Mouse (Mus musculus) limb, embryonic 10.5 days (tissue): ENCODE data around the gene D10Wsu102e. TPM values are rescaled to one million over a fixed set of nuclear protein-coding genes. Genes with fewer than 3 reads are reported as not detected.
A peak's percentile ranks its signal among the peaks of the same experiment; 100 is the strongest.

Source experiments
- DNase-seq: peaks from one replicate; pipeline ENCODE4 v3.0.0-alpha.2; 2017; ENCODE audit warnings: low spot score
- H3K27ac ChIP-seq: fragments of 300-500 bp; sonication (generic); 2 replicates; pipeline ENCODE4 v1.5.1; 2016; ENCODE audit warnings: mild to moderate bottlenecking
- H3K27me3 ChIP-seq: fragments of 300-500 bp; sonication (generic); 2 replicates; pipeline ENCODE4 v1.6.1; 2016; ENCODE audit warnings: low read depth, mild to moderate bottlenecking; ENCODE audit not compliant: poor library complexity, severe bottlenecking
- H3K36me3 ChIP-seq: fragments of 300-500 bp; sonication (generic); 2 replicates; pipeline ENCODE4 v1.6.1; 2016; ENCODE audit warnings: mild to moderate bottlenecking, moderate library complexity
- H3K4me1 ChIP-seq: fragments of 300-500 bp; sonication (generic); 2 replicates; pipeline ENCODE4 v1.6.1; 2016
- H3K4me3 ChIP-seq: fragments of 300-500 bp; sonication (generic); 2 replicates; pipeline ENCODE4 v1.5.1; 2016; ENCODE audit warnings: mild to moderate bottlenecking, moderate library complexity
- H3K9me3 ChIP-seq: fragments of 300-500 bp; sonication (generic); replicated peaks from 2 replicates; pipeline ENCODE4 v1.6.1; 2016; ENCODE audit warnings: mild to moderate bottlenecking
- WGBS: fragments of 180-500 bp; shearing (Covaris S2); methylation state at CpG from one replicate; pipeline ENCODE4 v1.1.7; 2016; 5-methylcytosine and 5-hydroxymethylcytosine counted together
- polyA plus RNA-seq: library from polyadenylated mRNA; unstranded; fragments of >200 nt; fragmentation: Nextera tagmentation; extraction: Ambion mirVana; gene quantifications from 2 replicates; pipeline ENCODE4 v1.2.1, GENCODE M21; 2016

Gene D10Wsu102e
- polyA plus RNA-seq: 1.2 and 1.4 TPM in 2 replicates

- DNase-seq: peak; percentile 98
- peaks cover 27% of the 10 kb centered on the region for H3K36me3 ChIP-seq
- H3K27ac ChIP-seq: peak within 1 kb of the TSS; percentile 89
- no peaks in the 10 kb centered on the region for H3K9me3 ChIP-seq
- peaks cover 10% of the 10 kb centered on the region for H3K4me1 ChIP-seq
- peak within 1 kb of the TSS; percentile 99 for H3K4me3 ChIP-seq
- no peaks in the 10 kb centered on the region for H3K27me3 ChIP-seq
- under 1% methylated on average over 30 of the region's 30 CpGs for WGBS
Observed at GRCm38 (mm10) chr10:83359956-83360355, at the start of gene D10Wsu102e. TSS of gene D10Wsu102e (plus strand) at chr10:83360221.

- no peak overlapping the region for H3K4me3 ChIP-seq
- no peak overlapping the region for H3K27ac ChIP-seq
- DNase-seq: no peak
- no peaks in the 10 kb centered on the region for H3K9me3 ChIP-seq
- H3K27me3 ChIP-seq: no peaks in the 10 kb centered on the region
- H3K36me3 ChIP-seq: no peaks in the 10 kb centered on the region
- H3K4me1 ChIP-seq: no peaks in the 10 kb centered on the region
- whole genome bisulfite sequencing: 92% methylated on average over 7 of the region's 7 CpGs
Observed at GRCm38 (mm10) chr10:83310356-83310755, 49.7 kb upstream of the D10Wsu102e start.

DNA sequence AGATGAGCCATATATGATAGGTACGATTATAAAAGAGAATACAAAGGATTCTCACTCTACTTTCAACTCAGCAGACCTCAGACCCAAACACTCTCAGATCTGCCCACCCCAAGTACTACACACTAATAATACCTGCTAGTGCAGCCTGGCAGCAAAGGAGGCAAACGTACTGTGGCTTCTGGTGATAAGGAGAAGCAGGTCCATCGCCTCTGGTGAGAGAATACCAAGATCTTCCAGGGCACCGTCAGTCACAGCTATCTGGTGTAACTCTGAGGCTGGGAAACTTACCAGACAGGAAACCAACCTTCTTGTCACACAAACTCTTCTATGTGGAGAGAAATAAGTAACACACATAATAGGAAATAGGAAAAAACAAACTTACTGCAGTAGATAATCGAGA, 47.0 kb upstream of the D10Wsu102e start:
- Histone ChIP-seq H3K36me3 (no peaks in the 10 kb centered on the region), H3K9me3 (no peaks in the 10 kb centered on the region), H3K4me3 (no peak overlapping the region), H3K27ac (no peak overlapping the region), H3K27me3 (no peaks in the 10 kb centered on the region), H3K4me1 (no peaks in the 10 kb centered on the region)
- WGBS: 89% methylated on average over 5 of the region's 5 CpGs
- DNase-seq: no peak

GRCm38 (mm10) chr10:83320396-83320795, 39.6 kb upstream of the D10Wsu102e start:
- no peaks in the 10 kb centered on the region for H3K27me3 ChIP-seq
- no peaks in the 10 kb centered on the region for H3K9me3 ChIP-seq
- WGBS: 85% methylated on average over 6 of the region's 6 CpGs
- no peaks in the 10 kb centered on the region for H3K36me3 ChIP-seq
- no peak overlapping the region for H3K27ac ChIP-seq
- DNase-seq: no peak
- no peaks in the 10 kb centered on the region for H3K4me1 ChIP-seq
- no peak overlapping the region for H3K4me3 ChIP-seq

DNA sequence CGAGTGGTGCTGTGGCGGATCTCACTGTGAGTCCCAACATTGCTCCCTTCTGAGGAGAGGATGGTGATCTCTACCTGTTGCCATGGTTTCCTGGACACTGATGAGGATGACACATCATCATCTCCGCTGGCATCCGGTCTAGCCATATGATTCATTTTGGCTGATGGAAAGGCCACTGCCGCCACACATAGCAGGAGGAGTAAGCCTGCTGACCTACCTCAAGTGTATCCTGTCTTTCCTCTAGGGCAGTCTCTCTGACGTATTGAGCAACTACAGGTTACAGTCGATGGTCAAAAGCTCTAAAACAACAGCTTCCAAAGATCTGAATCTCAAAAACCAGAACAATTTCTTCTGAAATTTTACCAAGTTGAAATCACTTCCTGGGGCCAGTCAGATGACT, 39.2 kb upstream of the D10Wsu102e start:
- Histone ChIP-seq H3K4me1 (no peaks in the 10 kb centered on the region), H3K27me3 (no peaks in the 10 kb centered on the region), H3K4me3 (no peak overlapping the region), H3K9me3 (no peaks in the 10 kb centered on the region), H3K27ac (no peak overlapping the region), H3K36me3 (no peaks in the 10 kb centered on the region)
- no peak for DNase-seq
- 94% methylated on average over 7 of the region's 7 CpGs for WGBS

- no peaks in the 10 kb centered on the region for H3K9me3 ChIP-seq
- H3K4me1 ChIP-seq: no peaks in the 10 kb centered on the region
- no peaks in the 10 kb centered on the region for H3K36me3 ChIP-seq
- WGBS: 92% methylated on average over 6 of the region's 6 CpGs
- H3K4me3 ChIP-seq: no peak overlapping the region
- H3K27ac ChIP-seq: no peak overlapping the region
- DNase-seq: no peak
- no peaks in the 10 kb centered on the region for H3K27me3 ChIP-seq
Observed at GRCm38 (mm10) chr10:83321528-83321927, 38.5 kb upstream of the D10Wsu102e start.

DNA sequence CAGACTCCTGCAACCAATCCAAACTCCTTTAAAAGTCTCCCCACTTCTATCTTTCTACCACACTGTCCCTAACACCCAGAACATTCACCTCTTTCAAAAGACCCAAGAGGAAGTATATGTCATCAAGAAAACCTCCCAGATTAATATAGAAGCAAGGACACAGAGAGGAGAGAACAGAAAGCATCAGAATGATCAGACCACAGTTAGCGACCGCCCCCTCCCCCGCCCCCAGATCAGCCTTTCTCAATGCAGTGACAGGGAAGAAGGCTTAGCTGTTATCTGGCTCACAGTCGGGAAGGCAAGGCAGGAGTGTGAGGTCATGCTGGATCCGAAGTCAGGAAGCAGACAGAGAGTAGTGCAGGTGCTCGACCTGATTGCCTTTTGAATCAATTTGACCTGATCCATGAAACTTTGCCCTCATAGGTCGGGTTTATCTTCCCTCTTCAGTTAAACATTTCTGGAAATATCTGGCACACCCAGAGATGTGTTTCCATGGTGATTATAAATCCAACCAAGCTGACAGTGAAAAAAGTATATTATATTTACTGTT, 37.4 kb upstream of the D10Wsu102e start:
- Histone ChIP-seq H3K27ac (no peak overlapping the region), H3K9me3 (no peaks in the 10 kb centered on the region), H3K4me1 (no peaks in the 10 kb centered on the region), H3K36me3 (no peaks in the 10 kb centered on the region), H3K4me3 (no peak overlapping the region), H3K27me3 (no peaks in the 10 kb centered on the region)
- no peak for DNase-seq
- 53% methylated on average over 7 of the region's 7 CpGs for WGBS

- DNase-seq: no peak
- H3K4me1 ChIP-seq: 0 out of 2 replicates have a peak, but pooled peaks cover 5% of the 10 kb centered on the region
- no peak overlapping the region for H3K27ac ChIP-seq
- no peaks in the 10 kb centered on the region for H3K9me3 ChIP-seq
- no peaks in the 10 kb centered on the region for H3K36me3 ChIP-seq
- H3K4me3 ChIP-seq: no peak overlapping the region
- WGBS: 87% methylated on average over 3 of the region's 3 CpGs
- H3K27me3 ChIP-seq: no peaks in the 10 kb centered on the region
Observed at GRCm38 (mm10) chr10:83324871-83325270, 35.1 kb upstream of the D10Wsu102e start.

DNA sequence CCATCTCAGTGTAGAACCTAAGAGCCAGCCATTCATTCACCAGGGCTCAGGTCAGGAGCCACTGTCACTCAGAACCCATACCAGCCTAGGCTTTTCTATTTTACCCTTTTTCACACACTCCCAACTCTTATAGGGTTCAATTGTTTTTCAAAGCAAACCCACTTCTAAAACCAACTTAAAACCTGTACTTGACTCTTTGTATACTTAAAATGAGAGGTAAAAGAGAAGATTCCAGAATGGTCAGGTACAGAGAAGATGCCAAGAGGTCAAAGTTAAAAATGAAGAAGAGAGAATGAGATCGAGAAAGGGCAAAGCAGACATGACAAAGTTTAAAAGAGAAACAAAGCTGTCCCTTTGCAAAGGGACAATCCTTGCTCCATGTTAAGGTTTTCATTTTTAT, 34.1 kb upstream of the D10Wsu102e start:
- WGBS: 97% methylated on average over 1 of the region's 1 CpGs
- H3K4me1 ChIP-seq: 0 out of 2 replicates have a peak, but pooled peaks cover 5% of the 10 kb centered on the region
- H3K9me3 ChIP-seq: no peaks in the 10 kb centered on the region
- H3K27ac ChIP-seq: no peak overlapping the region
- no peak for DNase-seq
- H3K36me3 ChIP-seq: no peaks in the 10 kb centered on the region
- H3K27me3 ChIP-seq: no peaks in the 10 kb centered on the region
- no peak overlapping the region for H3K4me3 ChIP-seq

GRCm38 (mm10) chr10:83326648-83327285, 33.3 kb upstream of the D10Wsu102e start:
- Histone ChIP-seq H3K4me1 (0 out of 2 replicates have a peak, but pooled peaks cover 5% of the 10 kb centered on the region), H3K9me3 (no peaks in the 10 kb centered on the region), H3K27ac (no peak overlapping the region), H3K4me3 (no peak overlapping the region), H3K36me3 (no peaks in the 10 kb centered on the region), H3K27me3 (no peaks in the 10 kb centered on the region)
- 93% methylated on average over 14 of the region's 14 CpGs for WGBS
- no peak for DNase-seq

- Histone ChIP-seq H3K4me1 (0 out of 2 replicates have a peak, but pooled peaks cover 5% of the 10 kb centered on the region), H3K4me3 (no peak overlapping the region), H3K27ac (no peak overlapping the region), H3K27me3 (peaks cover 11% of the 10 kb centered on the region; the same call in 1 of the 2 replicates), H3K9me3 (no peaks in the 10 kb centered on the region), H3K36me3 (no peaks in the 10 kb centered on the region)
- WGBS: 66% methylated on average over 5 of the region's 5 CpGs
- DNase-seq: no peak
Observed at GRCm38 (mm10) chr10:83328791-83329190, 31.2 kb upstream of the D10Wsu102e start.

- WGBS: 79% methylated on average over 6 of the region's 6 CpGs
- no peak for DNase-seq
- H3K4me3 ChIP-seq: no peak overlapping the region
- H3K27me3 ChIP-seq: peaks cover 26% of the 10 kb centered on the region
- H3K9me3 ChIP-seq: no peaks in the 10 kb centered on the region
- no peaks in the 10 kb centered on the region for H3K36me3 ChIP-seq
- 0 out of 2 replicates have a peak, but pooled peaks cover 5% of the 10 kb centered on the region for H3K4me1 ChIP-seq
- H3K27ac ChIP-seq: no peak overlapping the region
Observed at GRCm38 (mm10) chr10:83330336-83330735, 29.7 kb upstream of the D10Wsu102e start.

DNA sequence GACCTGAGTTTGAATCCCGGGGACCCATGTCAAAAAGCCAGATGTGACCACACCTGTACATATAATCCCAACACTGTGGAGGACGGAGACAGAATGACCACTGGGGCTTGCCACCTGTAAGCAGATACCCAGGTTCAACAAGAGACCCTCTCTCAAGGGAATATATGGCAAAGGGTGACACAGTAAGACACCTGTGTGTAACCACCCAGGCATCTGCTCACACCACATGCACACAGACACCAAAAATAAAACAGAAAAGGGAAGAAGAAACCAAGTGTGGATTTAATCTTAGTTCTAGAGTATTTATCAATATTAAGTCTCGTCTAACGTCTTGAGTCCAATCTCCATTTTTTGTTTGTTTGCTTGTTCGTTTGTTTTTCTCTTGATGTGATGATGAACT, 28.2 kb upstream of the D10Wsu102e start:
- Histone ChIP-seq H3K4me1 (0 out of 2 replicates have a peak, but pooled peaks cover 5% of the 10 kb centered on the region), H3K36me3 (no peaks in the 10 kb centered on the region), H3K27me3 (peaks cover 40% of the 10 kb centered on the region), H3K27ac (no peak overlapping the region), H3K4me3 (no peak overlapping the region), H3K9me3 (no peaks in the 10 kb centered on the region)
- DNase-seq: no peak
- 95% methylated on average over 5 of the region's 5 CpGs for WGBS
